Mouse (Mus musculus) adrenal gland, postnatal 36 days (tissue): ENCODE measurements around the gene Mecp2. TPM values are rescaled to one million over a fixed set of nuclear protein-coding genes. Genes with fewer than 3 reads are reported as not detected.

Experiments
- DNase-seq, 2 experiments: peaks; one replicate each; pipeline ENCODE4 v3.0.0; 2021; ENCODE audit warnings: mixed read lengths in 1 of 2
- microRNA-seq: library from miRNA; unstranded; fragments of <30 nt; microRNA quantifications from one replicate; pipeline ENCODE4 v1.2.0, GENCODE M21; 2021
- total RNA-seq, 2 experiments: library from RNA; stranded (reverse); gene quantifications; 2 replicates each; pipeline ENCODE4 v1.2.3; 2021

Mecp2 gene
- total RNA-seq, 2 experiments from 2014 or later, result 35.1 to 38.4 TPM

- no peak for DNase-seq
Measured at GRCm38 (mm10) chrX:74014597-74014996, 120.6 kb downstream of the Mecp2 start.

- no peak for DNase-seq
Measured at GRCm38 (mm10) chrX:74008063-74008462, 127.1 kb downstream of the Mecp2 start.

- no peak for DNase-seq
Measured at GRCm38 (mm10) chrX:74006401-74006800, 128.8 kb downstream of the Mecp2 start.

- no peak for DNase-seq
Measured at GRCm38 (mm10) chrX:74003644-74004043, 131.5 kb downstream of the Mecp2 start.

- DNase-seq, result no peak
Measured at GRCm38 (mm10) chrX:74001024-74001423, 134.1 kb downstream of the Mecp2 start.

GRCm38 (mm10) chrX:73998911-73999869 is 136.0 kb downstream of the Mecp2 start:
- DNase-seq, result peak; percentile 30 to 62

GRCm38 (mm10) chrX:73977783-73978182 is 157.4 kb downstream of the Mecp2 start:
- no peak for DNase-seq

Small RNA genes lying within 50 kb of the gene (microRNA-seq; reads per million reads assigned to microRNA genes)
- 5.7 reads per million, percentile 16 among the genes with 10 or more reads in this experiment for gene Mir5132
- not detected for gene Mir718

Other genes with a start within 250 kb of the Mecp2 start
- gene Avpr2, start 243.3 kb downstream of the Mecp2 start, total RNA-seq, result not detected
- 10 to 100 TPM in 1 of 2 experiments, 1 to 10 TPM in 1; 9.8 to 10.0 TPM for gene L1cam, start 239.3 kb downstream of the Mecp2 start, total RNA-seq
- gene Arhgap4, start 213.5 kb downstream of the Mecp2 start, total RNA-seq, result 1 to 10 TPM; 2.9 to 3.0 TPM
- gene Naa10, start 213.4 kb downstream of the Mecp2 start, total RNA-seq, result 10 to 100 TPM; 76.0 to 85.1 TPM
- gene Renbp, start 204.5 kb downstream of the Mecp2 start, total RNA-seq, result 10 to 100 TPM; 16.1 to 23.8 TPM
- 10 to 100 TPM; 56.9 to 57.1 TPM for gene Hcfc1, start 169.0 kb downstream of the Mecp2 start, total RNA-seq
- gene Irak1, start 111.4 kb downstream of the Mecp2 start, total RNA-seq, result 100 to 1,000 TPM; 112 to 117 TPM
- gene Opn1mw, start 7.9 kb downstream of the Mecp2 start, total RNA-seq, result not detected
- not detected for gene Tex28, start 32.5 kb upstream of the Mecp2 start, total RNA-seq
- gene Tktl1, start 41.9 kb upstream of the Mecp2 start, total RNA-seq, result not detected
- 100 to 1,000 TPM; 129 to 211 TPM for gene Flna, start 114.5 kb upstream of the Mecp2 start, total RNA-seq
- 100 to 1,000 TPM in 1 of 2 experiments, 10 to 100 TPM in 1; 53.0 to 121 TPM for gene Emd, start 119.3 kb upstream of the Mecp2 start, total RNA-seq
- gene Rpl10, start 135.4 kb upstream of the Mecp2 start, total RNA-seq, result 100 to 1,000 TPM; 409 to 419 TPM
- 10 to 100 TPM; 64.7 to 87.2 TPM for gene Taz, start 146.5 kb upstream of the Mecp2 start, total RNA-seq
- 10 to 100 TPM in 1 of 2 experiments, 1 to 10 TPM in 1; 9.4 to 16.3 TPM for gene Dnase1l1, start 147.0 kb upstream of the Mecp2 start, total RNA-seq
- 100 to 1,000 TPM; 235 to 239 TPM for gene Atp6ap1, start 161.7 kb upstream of the Mecp2 start, total RNA-seq
- gene Gdi1, start 169.6 kb upstream of the Mecp2 start, total RNA-seq, result 100 to 1,000 TPM; 180 to 272 TPM
- gene Fam50a, start 177.7 kb upstream of the Mecp2 start, total RNA-seq, result 10 to 100 TPM; 63.3 to 78.7 TPM
- gene Plxna3, start 193.7 kb upstream of the Mecp2 start, total RNA-seq, result 10 to 100 TPM in 1 of 2 experiments, 1 to 10 TPM in 1; 6.0 to 13.1 TPM
- 10 to 100 TPM; 42.8 to 58.2 TPM for gene Lage3, start 218.3 kb upstream of the Mecp2 start, total RNA-seq
- gene Ubl4a, start 237.9 kb upstream of the Mecp2 start, total RNA-seq, result 10 to 100 TPM; 59.6 to 72.6 TPM
- gene Slc10a3, start 238.0 kb upstream of the Mecp2 start, total RNA-seq, result 10 to 100 TPM; 22.8 to 26.8 TPM